Mouse (Mus musculus) lung, postnatal 10 days (tissue): Measurements from ENCODE around the gene Tmem102.

Source experiments
- DNase-seq: peaks from one replicate; pipeline ENCODE4 v3.0.0; 2021

Gene Tmem102

GRCm38 (mm10) chr11:69818365-69818764 is 12.9 kb upstream of the Tmem102 start, which contains the start of gene Spem2:
Gene Spem2, minus strand, starts transcription at chr11:69818465.
- DNase-seq, result no peak

GRCm38 (mm10) chr11:69816520-69816919 is 11.1 kb upstream of the Tmem102 start:
- no peak for DNase-seq

- DNase-seq, result no peak
These were observed 9.7 kb upstream of the Tmem102 start, which contains the start of gene Gm39566 for GRCm38 (mm10) chr11:69815155-69815554. Gene Gm39566, minus strand, starts transcription at chr11:69815298.

GRCm38 (mm10) chr11:69810280-69810679 is 4.9 kb upstream of the Tmem102 start:
- no peak for DNase-seq

GRCm38 (mm10) chr11:69807641-69808040 is 2.2 kb upstream of the Tmem102 start:
- no peak for DNase-seq

GRCm38 (mm10) chr11:69806378-69806777 is 954 bp upstream of the Tmem102 start:
- DNase-seq, result no peak

- peak; percentile 58 for DNase-seq
These were observed 828 bp downstream of the Tmem102 start for GRCm38 (mm10) chr11:69804652-69804940.

GRCm38 (mm10) chr11:69803786-69804651 is 1.4 kb downstream of the Tmem102 start:
- peak; percentile 85 for DNase-seq

GRCm38 (mm10) chr11:69803328-69803727 is 2.1 kb downstream of the Tmem102 start:
- no peak for DNase-seq

GRCm38 (mm10) chr11:69802648-69803105 is 2.7 kb downstream of the Tmem102 start:
- DNase-seq, result peak; percentile 93

- DNase-seq, result no peak
These were observed 3.9 kb downstream of the Tmem102 start, which contains the start of gene Fgf11 for GRCm38 (mm10) chr11:69801379-69801977. Gene Fgf11, minus strand, starts transcription at chr11:69801857.

- peak; percentile 77 for DNase-seq
These were observed 4.8 kb downstream of the Tmem102 start for GRCm38 (mm10) chr11:69800392-69801197.

GRCm38 (mm10) chr11:69800138-69800391 is 5.4 kb downstream of the Tmem102 start:
- DNase-seq, result peak; percentile 40

- peak; percentile 45 for DNase-seq
These were observed 5.9 kb downstream of the Tmem102 start for GRCm38 (mm10) chr11:69799394-69800137.

- no peak for DNase-seq
These were observed 7.5 kb downstream of the Tmem102 start for GRCm38 (mm10) chr11:69797924-69798323.

- DNase-seq, result no peak
These were observed 9.4 kb downstream of the Tmem102 start for GRCm38 (mm10) chr11:69795983-69796435.

GRCm38 (mm10) chr11:69795168-69795982 is 10.0 kb downstream of the Tmem102 start, which contains the start of gene Chrnb1:
Gene Chrnb1, minus strand, starts transcription at chr11:69795943.
- peak; percentile 98 for DNase-seq

GRCm38 (mm10) chr11:69793429-69793828 is 12.0 kb downstream of the Tmem102 start:
- no peak for DNase-seq

GRCm38 (mm10) chr11:69791420-69791819 is 14.0 kb downstream of the Tmem102 start:
- DNase-seq, result no peak

GRCm38 (mm10) chr11:69789431-69789830 is 16.0 kb downstream of the Tmem102 start:
- DNase-seq, result no peak

- no peak for DNase-seq
These were observed 18.1 kb downstream of the Tmem102 start for GRCm38 (mm10) chr11:69787306-69787705.
